Mouse (Mus musculus) midbrain, embryonic 11.5 days (tissue): ENCODE measurements around the gene Ehhadh. TPM values are rescaled to one million over a fixed set of nuclear protein-coding genes. Genes with fewer than 3 reads are reported as not detected.

Experiments used
- ATAC-seq: fragments of 200-750 bp; cut with Nextera tagmentation; 2 replicates; pipeline ENCODE4 v1.8.0; 2017; ENCODE audit warnings: moderate TSS enrichment, moderate library complexity; ENCODE audit not compliant: low FRiP score
- DNase-seq: peaks from one replicate; pipeline ENCODE4 v3.0.0; 2015; ENCODE audit warnings: low spot score; ENCODE audit errors: missing footprints
- H3K27ac ChIP-seq: fragments of 300-500 bp; sonication (generic); 2 replicates; pipeline ENCODE4 v1.5.1; 2014; ENCODE audit warnings: low read depth, low read length
- H3K27me3 ChIP-seq: fragments of 300-500 bp; sonication (generic); 2 replicates; pipeline ENCODE4 v1.6.1; 2014; ENCODE audit warnings: mild to moderate bottlenecking, low read length, moderate library complexity, mixed read lengths; ENCODE audit not compliant: control insufficient read depth, insufficient read depth
- H3K36me3 ChIP-seq: fragments of 300-500 bp; sonication (generic); 2 replicates; pipeline ENCODE4 v1.6.1; 2014; ENCODE audit warnings: mild to moderate bottlenecking, low read length, moderate library complexity, mixed read lengths; ENCODE audit not compliant: control insufficient read depth, insufficient read depth
- H3K4me1 ChIP-seq: fragments of 300-500 bp; sonication (generic); 2 replicates; pipeline ENCODE4 v1.6.1; 2014; ENCODE audit warnings: low read length; ENCODE audit not compliant: control insufficient read depth, insufficient read depth
- H3K4me2 ChIP-seq: fragments of 300-500 bp; sonication (generic); 2 replicates; pipeline ENCODE4 v1.6.1; 2014; ENCODE audit warnings: mild to moderate bottlenecking, moderate library complexity
- H3K4me3 ChIP-seq: fragments of 300-500 bp; sonication (generic); 2 replicates; pipeline ENCODE4 v1.5.1; 2014; ENCODE audit warnings: low read depth, low read length
- H3K9ac ChIP-seq: fragments of 300-500 bp; sonication (generic); 2 replicates; pipeline ENCODE4 v1.6.1; 2014; ENCODE audit warnings: low read length
- H3K9me3 ChIP-seq: fragments of 300-500 bp; sonication (generic); 2 replicates; pipeline ENCODE4 v1.6.1; 2016; ENCODE audit warnings: low read length; ENCODE audit not compliant: control insufficient read depth
- WGBS: fragments of 180-500 bp; shearing (Covaris S2); extraction: QIAGEN DNeasy Blood & Tissue Kit; methylation state at CpG from one replicate; pipeline ENCODE4 v1.1.7; 2014; 5-methylcytosine and 5-hydroxymethylcytosine counted together
- polyA plus RNA-seq: library from polyadenylated mRNA; unstranded; fragments of >200 nt; fragmentation: Nextera tagmentation; extraction: Ambion mirVana; gene quantifications from 2 replicates; pipeline ENCODE4 v1.2.1, GENCODE M21; 2014

Ehhadh gene
- polyA plus RNA-seq, 1 experiment from 2014 or later: 1.9 TPM

DNA sequence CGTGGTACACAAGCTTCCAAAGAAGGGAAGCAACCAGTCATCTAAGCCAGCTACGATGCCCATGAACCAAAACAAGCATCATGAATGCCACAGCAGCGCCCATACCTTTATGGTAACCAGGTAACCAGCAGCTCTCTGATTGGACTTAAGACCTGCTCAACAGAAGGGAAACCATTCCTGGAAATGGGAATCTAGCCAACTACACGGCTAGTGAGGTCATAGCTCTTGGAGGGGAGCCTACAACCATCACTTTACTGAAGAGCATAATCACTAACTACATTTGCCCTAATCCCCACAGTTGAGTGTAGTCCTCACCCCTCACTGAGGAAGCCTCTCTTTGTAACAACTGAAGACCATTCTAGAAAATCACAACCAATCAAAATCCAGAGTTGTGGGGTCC lies 12.9 kb downstream of the Ehhadh start:
- no peaks in the 10 kb centered on the region for H3K9me3 ChIP-seq
- no peak overlapping the region for H3K4me3 ChIP-seq
- no peaks in the 10 kb centered on the region for H3K36me3 ChIP-seq
- H3K27me3 ChIP-seq: no peaks in the 10 kb centered on the region
- no peak overlapping the region for H3K4me2 ChIP-seq
- ATAC-seq: no peak
- DNase-seq: no peak
- no peaks in the 10 kb centered on the region for H3K4me1 ChIP-seq
- no peak overlapping the region for H3K9ac ChIP-seq
- no peak overlapping the region for H3K27ac ChIP-seq
- 85% methylated on average over 4 of the region's 4 CpGs for WGBS

DNA sequence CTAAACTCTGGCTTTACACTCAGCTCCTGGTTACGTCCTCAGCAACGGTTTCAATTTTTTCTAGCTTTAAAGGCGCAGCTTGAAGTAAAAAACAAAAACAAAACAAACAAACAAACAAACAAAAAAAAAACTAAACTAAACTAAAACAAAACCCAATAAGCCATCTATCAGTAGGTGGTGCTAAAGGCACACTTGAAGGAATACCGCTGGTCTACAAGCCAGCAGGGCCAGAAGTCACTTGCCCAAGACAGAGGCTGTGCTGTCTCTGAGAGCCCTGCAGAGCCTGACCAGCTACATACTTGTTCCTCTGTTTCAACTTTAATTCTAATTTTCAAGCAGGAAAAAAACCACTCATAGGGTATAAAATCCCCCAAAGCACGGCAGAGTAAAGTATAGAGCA lies 17.9 kb downstream of the Ehhadh start:
- H3K27me3 ChIP-seq: no peaks in the 10 kb centered on the region
- H3K4me2 ChIP-seq: no peak overlapping the region
- WGBS: 79% methylated on average over 5 of the region's 5 CpGs
- no peak for DNase-seq
- H3K4me3 ChIP-seq: no peak overlapping the region
- ATAC-seq: no peak
- no peaks in the 10 kb centered on the region for H3K9me3 ChIP-seq
- H3K27ac ChIP-seq: no peak overlapping the region
- no peaks in the 10 kb centered on the region for H3K4me1 ChIP-seq
- H3K9ac ChIP-seq: no peak overlapping the region
- H3K36me3 ChIP-seq: no peaks in the 10 kb centered on the region

GRCm38 (mm10) chr16:21768255-21768654 lies 19.4 kb downstream of the Ehhadh start:
- Histone ChIP-seq H3K4me3 (no peak overlapping the region), H3K27me3 (no peaks in the 10 kb centered on the region), H3K9me3 (no peaks in the 10 kb centered on the region), H3K4me1 (no peaks in the 10 kb centered on the region), H3K4me2 (no peak overlapping the region), H3K27ac (no peak overlapping the region), H3K36me3 (no peaks in the 10 kb centered on the region), H3K9ac (no peak overlapping the region)
- WGBS: 76% methylated on average over 3 of the region's 3 CpGs
- no peak for ATAC-seq
- DNase-seq: no peak

DNA sequence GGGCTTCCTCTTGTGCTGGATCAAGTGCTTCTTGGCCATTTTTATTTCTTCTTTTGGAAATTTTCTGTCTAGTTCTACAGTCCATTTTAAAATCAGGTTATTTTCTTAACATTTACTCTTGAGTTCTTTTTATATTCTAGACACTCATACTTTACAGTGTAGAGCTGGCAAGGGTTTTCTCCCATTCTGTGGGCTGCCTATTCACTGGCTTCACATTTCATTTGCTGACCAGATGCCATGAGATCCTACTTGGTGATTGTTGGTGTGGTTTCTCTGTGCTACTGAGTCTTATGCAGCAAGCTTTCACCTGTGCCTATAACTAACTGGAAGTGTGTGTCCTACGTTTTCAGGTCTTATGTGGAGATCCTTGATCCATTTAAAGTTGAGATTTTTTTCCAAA lies 29.2 kb downstream of the Ehhadh start:
- ATAC-seq: no peak
- Histone ChIP-seq H3K9ac (no peak overlapping the region), H3K4me1 (no peaks in the 10 kb centered on the region), H3K27me3 (no peaks in the 10 kb centered on the region), H3K4me2 (no peak overlapping the region), H3K9me3 (no peaks in the 10 kb centered on the region), H3K4me3 (no peak overlapping the region), H3K27ac (no peak overlapping the region), H3K36me3 (no peaks in the 10 kb centered on the region)
- DNase-seq: no peak
- WGBS: 85% methylated on average over 1 of the region's 1 CpGs

DNA sequence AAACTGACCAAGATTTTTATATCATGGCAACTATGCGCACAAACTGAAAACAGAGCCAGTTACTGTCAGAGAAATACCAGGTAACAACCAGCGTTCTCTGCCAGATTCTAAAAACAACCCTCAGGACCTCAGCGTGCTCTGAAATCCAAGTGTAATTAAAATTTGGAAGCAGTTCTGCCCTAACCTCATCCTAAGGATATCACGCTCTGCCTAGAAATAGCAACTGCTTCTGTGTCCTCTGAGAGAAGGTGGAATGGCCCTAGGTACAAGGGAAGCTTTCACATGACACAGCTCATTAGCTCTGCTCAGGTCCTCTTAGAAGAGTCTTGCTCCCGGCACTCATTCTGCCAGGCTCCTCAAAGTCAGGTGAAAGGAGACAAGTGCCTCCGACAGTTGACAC lies 44.2 kb downstream of the Ehhadh start:
- no peaks in the 10 kb centered on the region for H3K9me3 ChIP-seq
- H3K4me1 ChIP-seq: no peaks in the 10 kb centered on the region
- DNase-seq: peak; percentile 19
- H3K27me3 ChIP-seq: no peaks in the 10 kb centered on the region
- no peak overlapping the region for H3K27ac ChIP-seq
- no peak overlapping the region for H3K9ac ChIP-seq
- H3K4me3 ChIP-seq: no peak overlapping the region
- WGBS: 94% methylated on average over 6 of the region's 6 CpGs
- H3K4me2 ChIP-seq: no peak overlapping the region
- no peaks in the 10 kb centered on the region for H3K36me3 ChIP-seq
- ATAC-seq: no peak

- DNase-seq: no peak
- WGBS: 90% methylated on average over 5 of the region's 5 CpGs
- no peak overlapping the region for H3K4me3 ChIP-seq
Observed at GRCm38 (mm10) chr16:21742898-21743297, 44.7 kb downstream of the Ehhadh start.

GRCm38 (mm10) chr16:21742191-21742870 lies 45.3 kb downstream of the Ehhadh start:
- DNase-seq (peak; percentile 45), ATAC-seq (no peak)
- no peak overlapping the region for H3K4me2 ChIP-seq
- H3K36me3 ChIP-seq: no peaks in the 10 kb centered on the region
- no peak overlapping the region for H3K27ac ChIP-seq
- no peak overlapping the region for H3K4me3 ChIP-seq
- no peaks in the 10 kb centered on the region for H3K27me3 ChIP-seq
- 75% methylated on average over 5 of the region's 5 CpGs for WGBS
- no peaks in the 10 kb centered on the region for H3K4me1 ChIP-seq
- no peak overlapping the region for H3K9ac ChIP-seq
- no peaks in the 10 kb centered on the region for H3K9me3 ChIP-seq

More at GRCm38 (mm10) chr16:21742898-21743297, 44.7 kb downstream of the Ehhadh start:
- H3K36me3 ChIP-seq: no peaks in the 10 kb centered on the region
- H3K27ac ChIP-seq: no peak overlapping the region
- no peaks in the 10 kb centered on the region for H3K4me1 ChIP-seq
- no peak overlapping the region for H3K4me2 ChIP-seq
- H3K27me3 ChIP-seq: no peaks in the 10 kb centered on the region
- no peak for ATAC-seq
- H3K9me3 ChIP-seq: no peaks in the 10 kb centered on the region
- H3K9ac ChIP-seq: no peak overlapping the region

GRCm38 (mm10) chr16:21741542-21741941 lies 46.1 kb downstream of the Ehhadh start:
- Histone ChIP-seq H3K9ac (no peak overlapping the region), H3K27me3 (no peaks in the 10 kb centered on the region), H3K9me3 (no peaks in the 10 kb centered on the region), H3K27ac (no peak overlapping the region), H3K4me2 (no peak overlapping the region), H3K4me1 (no peaks in the 10 kb centered on the region), H3K36me3 (no peaks in the 10 kb centered on the region), H3K4me3 (no peak overlapping the region)
- ATAC-seq (no peak), DNase-seq (peak; percentile 12)
- WGBS: 79% methylated on average over 3 of the region's 3 CpGs

DNA sequence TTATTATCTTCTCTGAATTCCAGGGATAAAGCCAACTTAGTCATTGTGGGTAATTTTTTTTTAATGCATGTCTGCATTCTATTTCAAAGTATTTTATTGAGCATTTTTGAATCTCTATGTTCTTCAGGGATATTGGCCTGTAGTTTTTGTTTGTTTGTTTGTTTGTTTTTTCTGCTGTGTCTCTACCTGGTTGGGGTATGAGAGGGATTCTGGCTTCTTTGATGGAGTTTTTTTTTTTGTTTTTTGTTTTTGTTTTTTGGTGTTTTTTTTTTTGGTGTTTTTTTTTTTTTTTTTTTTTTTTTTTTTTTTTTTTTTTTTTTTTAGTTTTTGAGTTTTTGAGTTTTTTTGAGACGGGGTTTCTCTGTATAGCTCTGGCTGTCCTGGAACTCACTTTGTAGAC lies 52.0 kb downstream of the Ehhadh start:
- DNase-seq (peak; percentile 62), ATAC-seq (no peak)
- H3K4me2 ChIP-seq: no peak overlapping the region
- H3K27me3 ChIP-seq: no peaks in the 10 kb centered on the region
- no peaks in the 10 kb centered on the region for H3K36me3 ChIP-seq
- H3K4me1 ChIP-seq: no peaks in the 10 kb centered on the region
- H3K27ac ChIP-seq: no peak overlapping the region
- 86% methylated on average over 1 of the region's 1 CpGs for WGBS
- H3K9ac ChIP-seq: no peak overlapping the region
- H3K4me3 ChIP-seq: no peak overlapping the region
- H3K9me3 ChIP-seq: no peaks in the 10 kb centered on the region
